Mouse (Mus musculus) liver, adult 2 months (tissue): ENCODE measurements around the gene Hoxd12.

Experiments used
- CTCF ChIP-seq: fragments of 200-500 bp; IDR thresholded peaks from 2 replicates; pipeline ENCODE4 v1.5.1; 2011; ENCODE audit warnings: low read depth, low read length, control low read depth
- POLR2A ChIP-seq: fragments of 200-500 bp; IDR thresholded peaks from 2 replicates; pipeline ENCODE4 v1.6.1; 2011; ENCODE audit warnings: low read length, control low read depth; ENCODE audit not compliant: insufficient read depth; ENCODE audit errors: extremely low read depth

- TF ChIP-seq POLR2A (no peak), CTCF (no peak)
These were observed 29.2 kb upstream of the Hoxd12 start for GRCm38 (mm10) chr2:74645631-74646030.
